Mouse (Mus musculus) kidney, adult 18-20 months (tissue): ENCODE measurements around the gene Adk.

Experiments used
- DNase-seq: peaks from one replicate; pipeline ENCODE4 v3.0.0; 2021

Adk gene

DNA sequence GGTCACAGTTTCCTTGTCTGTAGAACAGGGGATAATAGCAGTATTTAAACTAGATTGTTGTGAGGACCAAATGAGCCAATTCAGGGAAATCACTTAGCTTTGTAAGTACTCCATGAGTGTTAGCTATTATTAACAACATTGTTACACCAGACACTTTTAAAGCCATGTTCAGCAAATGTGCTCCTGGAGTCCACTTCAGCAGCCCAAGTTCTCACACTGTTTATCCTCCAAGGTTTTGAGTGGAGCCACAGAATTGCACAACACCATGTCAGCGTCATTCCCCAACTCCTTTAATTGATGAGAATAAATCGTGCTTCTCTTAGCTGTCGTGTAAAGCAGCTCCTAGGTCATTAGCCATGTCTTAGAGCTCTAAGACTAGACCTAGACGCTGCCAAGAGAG is 437.8 kb downstream of the Adk start:
- DNase-seq = no peak
